Mouse (Mus musculus): ENCODE measurements around the gene Sf3b1. TPM values are rescaled to one million over a fixed set of nuclear protein-coding genes. Genes with fewer than 3 reads are reported as not detected.
"Not testable (repeated sequence)": the region's sequence is repeated elsewhere in the genome, so short reads cannot be mapped to it uniquely, and the experiment has no call there.

The Sf3b1 gene
- total RNA-seq, 2 experiments from 2014 or later, result 155 to 196 TPM

DNA sequence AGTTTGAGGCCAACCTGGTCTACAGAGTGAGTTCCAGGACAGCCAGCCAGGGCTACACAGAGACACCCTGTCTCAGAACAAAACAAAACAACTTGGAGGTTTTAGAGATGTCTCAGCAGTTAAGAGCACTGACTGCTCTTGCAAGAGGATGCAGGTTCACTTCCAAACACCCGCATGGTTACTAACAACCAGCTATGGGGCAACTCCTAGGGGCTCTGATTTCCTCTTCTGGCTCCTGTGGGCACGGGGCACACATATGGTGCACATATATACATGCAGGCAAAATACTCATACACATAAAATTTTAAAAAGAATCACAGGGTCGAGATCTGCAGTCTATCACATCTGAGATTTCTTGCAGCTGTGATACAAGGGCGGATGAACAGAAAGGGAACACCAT, 2.2 kb upstream of the Sf3b1 start:
- no peak for ATAC-seq (replicated peaks; ENCODE audit: low FRiP score, poor library complexity, severe bottlenecking)

DNA sequence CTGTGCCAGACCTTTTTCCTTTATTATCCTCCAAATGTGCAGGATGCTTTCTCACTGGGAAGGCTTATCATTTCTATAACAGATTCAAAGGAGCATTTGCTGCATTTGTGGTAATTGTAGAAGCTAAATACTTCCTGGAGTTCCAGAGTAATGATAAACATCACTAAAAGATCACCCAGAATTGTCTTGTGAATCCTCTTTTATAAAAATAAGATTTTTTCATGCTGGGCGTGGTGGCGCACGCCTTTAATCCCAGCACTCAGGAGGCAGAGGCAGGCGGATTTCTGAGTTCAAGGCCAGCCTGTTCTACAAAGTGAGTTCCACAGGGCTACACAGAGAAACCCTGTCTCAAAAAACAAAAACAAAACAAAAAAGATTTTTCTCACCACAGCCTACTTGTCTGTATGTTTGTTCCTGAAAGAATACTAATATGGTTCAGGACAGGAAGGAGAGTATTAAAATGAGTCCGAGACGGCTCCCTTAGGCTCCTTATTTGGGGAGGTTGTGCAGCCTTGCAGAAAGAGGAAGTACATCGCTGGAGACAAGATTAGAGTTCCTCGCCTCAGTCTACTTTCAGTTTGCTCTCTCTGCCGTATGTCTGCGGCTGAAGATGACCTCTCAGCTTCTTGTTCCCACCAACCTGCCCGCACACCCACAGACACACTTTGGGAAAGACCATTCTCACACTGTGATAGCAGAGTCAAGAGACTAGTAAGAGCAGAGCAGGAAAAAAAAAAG, 1.4 kb upstream of the Sf3b1 start:
- no peak for ATAC-seq (replicated peaks; ENCODE audit: low FRiP score, poor library complexity, severe bottlenecking)

DNA sequence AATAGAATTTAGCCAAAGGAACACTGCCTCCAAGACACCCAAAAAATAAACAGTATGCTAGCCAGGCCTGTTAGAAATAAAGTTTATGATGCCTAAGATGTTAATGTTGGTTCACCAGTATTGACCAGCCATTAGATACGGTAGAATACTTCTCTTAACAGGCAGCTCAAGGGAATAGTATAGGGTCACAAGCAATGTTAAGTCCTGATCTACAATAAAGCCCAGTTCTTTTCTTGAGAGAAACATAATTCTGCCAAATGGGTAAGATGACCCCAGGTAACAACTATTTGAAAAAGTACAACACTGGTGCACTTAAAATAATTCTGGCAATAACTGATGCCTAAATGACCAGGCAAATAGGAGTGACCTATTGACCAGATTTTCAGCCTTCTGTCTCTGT, 685 bp upstream of the Sf3b1 start:
- no peak for ATAC-seq (replicated peaks; ENCODE audit: low FRiP score, poor library complexity, severe bottlenecking)

DNA sequence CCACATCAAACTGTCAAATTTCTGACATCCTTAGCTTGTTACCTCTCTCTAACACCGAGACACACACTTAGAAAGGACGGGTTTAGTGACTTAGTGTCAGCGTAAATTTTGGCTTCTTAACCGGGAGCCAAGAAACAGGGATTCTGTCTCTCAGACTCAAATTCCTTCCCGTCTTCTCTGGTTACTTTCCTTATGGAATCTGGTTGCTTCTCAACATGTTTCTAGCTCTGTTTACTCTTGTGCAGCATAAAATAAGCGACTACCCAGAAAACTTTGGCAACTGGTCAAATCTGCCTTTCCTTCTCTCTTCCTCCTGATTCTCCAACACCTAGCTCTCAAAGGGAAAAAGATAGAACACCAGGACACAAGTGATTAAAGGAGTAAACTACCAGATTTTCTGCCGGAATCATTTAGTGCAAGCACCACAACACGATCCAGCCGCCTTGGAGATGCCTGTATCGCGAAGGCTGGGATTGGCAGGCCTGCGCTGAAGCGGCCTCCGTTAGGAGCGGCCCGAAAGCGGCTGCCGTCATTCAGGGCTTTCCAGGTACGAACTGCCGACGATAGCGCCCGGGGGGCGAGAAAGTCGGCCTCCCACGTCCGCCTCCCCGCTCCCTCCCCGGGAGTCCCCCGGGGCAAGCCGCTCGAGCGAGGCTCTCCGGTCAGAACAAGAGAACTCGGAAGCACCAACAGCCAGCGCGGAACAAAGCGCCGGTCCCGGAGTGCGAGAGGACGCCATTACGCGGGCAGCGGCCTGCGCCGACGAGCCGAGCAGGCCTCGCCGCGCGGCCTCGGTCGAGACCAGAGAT, 633 bp downstream of the Sf3b1 start:
- ATAC-seq (replicated peaks; ENCODE audit: low FRiP score, poor library complexity, severe bottlenecking), result peak; percentile 65

DNA sequence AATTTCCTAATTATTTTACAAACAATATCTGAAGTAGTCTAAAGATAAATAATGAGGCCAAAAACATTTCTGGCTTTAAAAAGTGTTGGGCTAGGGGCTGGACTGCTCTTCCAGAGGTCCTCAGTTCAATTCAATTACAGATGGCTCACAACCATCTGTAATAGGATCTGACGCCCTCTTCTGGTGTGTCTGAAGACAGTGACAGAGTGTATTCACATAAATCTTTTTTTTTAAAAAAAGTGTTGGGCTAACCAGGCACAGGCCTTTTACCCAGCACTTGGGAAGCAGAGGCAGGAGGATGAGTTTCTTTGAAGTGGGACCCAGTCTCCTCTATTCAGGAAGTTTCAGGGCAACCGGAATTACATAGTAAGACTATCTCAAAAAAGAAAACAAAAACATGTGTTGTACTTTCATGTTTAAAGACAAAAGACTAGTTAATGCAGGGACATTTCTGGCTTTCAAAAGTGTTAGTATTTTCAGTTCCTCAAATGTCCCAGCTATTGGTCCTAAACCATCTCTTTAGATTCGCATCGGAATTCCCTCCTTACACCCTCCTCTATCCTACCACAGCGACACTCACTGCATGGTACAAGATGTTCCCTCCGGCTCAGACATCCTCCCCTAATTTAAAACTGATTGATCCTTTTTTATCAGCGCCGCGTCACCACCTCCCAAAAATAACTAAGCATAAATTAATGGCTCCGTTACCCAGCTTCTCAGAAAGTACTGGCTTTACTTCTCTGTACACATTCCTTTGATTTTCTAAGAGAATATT, 1.4 kb downstream of the Sf3b1 start:
- ATAC-seq (replicated peaks; ENCODE audit: low FRiP score, poor library complexity, severe bottlenecking), result peak; percentile 37

DNA sequence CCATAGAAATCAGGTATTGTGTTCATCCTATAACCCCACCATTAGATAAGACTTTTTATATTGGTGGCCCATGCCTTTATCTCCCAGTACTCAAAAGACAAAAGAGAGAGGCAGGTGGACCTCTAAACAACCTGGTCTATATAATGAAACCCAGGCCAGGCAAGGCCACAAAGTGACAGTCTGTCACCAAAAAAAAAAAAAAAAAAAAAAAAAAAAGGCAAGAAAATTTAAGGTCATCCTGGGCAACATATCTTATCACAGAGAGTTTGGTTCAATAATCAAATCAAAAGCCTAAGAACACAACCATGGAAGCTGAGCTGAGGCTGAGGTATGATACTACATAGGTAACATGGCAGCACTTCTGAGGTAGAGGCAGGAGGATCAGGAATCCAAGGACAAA, 5.4 kb downstream of the Sf3b1 start:
- ATAC-seq (replicated peaks; ENCODE audit: low FRiP score, poor library complexity, severe bottlenecking), result no peak

DNA sequence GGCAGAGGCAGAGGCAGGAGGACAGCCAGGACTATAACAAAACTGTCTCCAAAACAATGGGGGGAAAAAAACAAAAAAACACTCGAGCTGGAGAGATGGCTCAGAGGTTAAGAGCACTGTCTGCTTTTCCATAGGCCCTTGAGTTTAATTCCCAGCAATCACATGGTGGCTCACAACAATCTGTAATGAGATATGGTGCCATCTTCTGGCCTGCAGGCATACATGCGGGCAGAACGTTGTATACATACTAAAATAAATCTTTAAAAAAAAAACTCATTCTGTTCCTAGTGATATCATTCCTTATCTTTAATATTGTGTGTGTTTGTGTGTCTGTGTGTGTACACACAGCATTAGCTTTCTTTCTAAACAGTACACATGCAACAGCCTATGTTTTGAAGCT, 14.8 kb downstream of the Sf3b1 start:
- no peak for ATAC-seq (replicated peaks; ENCODE audit: low FRiP score, poor library complexity, severe bottlenecking)

DNA sequence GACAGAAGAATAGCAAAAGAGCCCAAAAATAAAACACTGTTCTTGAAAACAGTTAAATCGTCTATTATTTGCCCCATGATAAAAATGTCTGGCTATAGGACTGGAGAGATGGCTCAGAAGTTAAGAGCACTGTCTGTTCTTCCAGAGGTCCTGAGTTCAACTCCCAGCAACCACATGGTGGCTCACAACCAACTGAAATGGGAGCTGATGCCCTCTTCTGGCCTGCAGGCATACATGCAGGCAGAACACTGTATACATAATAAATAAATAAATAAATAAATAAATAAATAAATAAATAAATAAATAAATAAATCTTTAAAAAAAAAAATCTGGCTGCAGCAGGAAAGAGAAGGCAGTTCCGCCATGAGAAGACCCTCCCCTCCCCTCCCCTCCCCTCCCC, 19.0 kb downstream of the Sf3b1 start:
- not testable (repeated sequence) for ATAC-seq (replicated peaks; ENCODE audit: low FRiP score, poor library complexity, severe bottlenecking)

DNA sequence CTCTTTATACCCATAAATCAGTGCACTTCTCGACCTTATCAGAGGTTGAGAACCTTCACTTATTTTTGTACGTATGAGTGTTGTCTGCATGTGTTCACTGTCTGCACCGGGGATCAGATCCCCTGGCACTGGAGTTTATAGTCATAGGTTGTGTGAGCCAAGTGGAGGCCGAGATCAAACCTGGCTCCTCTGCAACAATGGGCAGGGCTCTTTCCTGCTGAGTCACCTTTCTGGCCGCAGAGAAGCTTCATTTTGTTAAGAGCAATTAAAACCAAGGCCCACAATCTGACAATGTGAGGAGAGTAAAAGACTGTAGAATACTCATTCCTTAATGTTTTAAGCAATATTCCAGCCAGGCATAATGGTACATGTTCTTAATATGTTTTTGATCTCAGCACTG, 33.7 kb downstream of the Sf3b1 start:
- ATAC-seq (replicated peaks; ENCODE audit: low FRiP score, poor library complexity, severe bottlenecking), result no peak

DNA sequence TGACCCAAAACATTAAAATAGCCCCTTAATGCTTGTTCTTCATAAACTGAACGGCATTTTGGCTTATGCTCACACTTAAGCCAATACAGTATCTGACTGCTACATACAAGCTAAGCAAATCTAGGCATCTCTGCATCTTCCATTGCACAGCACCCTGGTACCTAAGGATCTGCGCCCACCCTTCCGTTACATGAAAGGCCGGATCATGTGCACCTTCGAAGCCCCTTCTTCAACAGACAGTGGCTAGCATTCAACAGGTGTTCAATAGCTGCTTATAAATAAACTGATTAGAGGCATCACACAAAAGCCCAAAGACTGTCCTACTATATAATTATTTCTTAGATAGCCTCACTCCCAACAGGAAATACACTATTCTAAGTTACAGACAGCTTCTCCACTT, 41.0 kb downstream of the Sf3b1 start:
- ATAC-seq (replicated peaks; ENCODE audit: low FRiP score, poor library complexity, severe bottlenecking), result no peak

DNA sequence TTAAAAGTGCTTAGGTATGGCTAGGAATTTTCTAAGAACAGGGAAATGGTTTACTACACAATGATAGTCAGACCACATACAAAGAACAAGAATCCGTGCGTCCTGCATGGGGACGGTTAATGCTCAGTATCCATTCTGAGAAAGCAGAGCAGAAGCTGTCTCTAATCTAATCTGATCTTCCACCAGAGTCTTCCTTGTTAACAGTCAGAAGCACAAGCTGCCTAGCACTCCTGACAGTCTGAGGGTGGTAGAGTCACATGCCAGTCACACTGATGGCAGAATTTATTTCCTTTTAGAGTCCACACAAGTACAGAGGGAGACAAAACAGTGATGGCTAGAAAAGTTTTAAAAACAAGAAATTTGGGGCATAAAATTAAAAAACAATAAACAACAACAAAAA, 41.5 kb downstream of the Sf3b1 start:
- ATAC-seq (replicated peaks; ENCODE audit: low FRiP score, poor library complexity, severe bottlenecking), result no peak

DNA sequence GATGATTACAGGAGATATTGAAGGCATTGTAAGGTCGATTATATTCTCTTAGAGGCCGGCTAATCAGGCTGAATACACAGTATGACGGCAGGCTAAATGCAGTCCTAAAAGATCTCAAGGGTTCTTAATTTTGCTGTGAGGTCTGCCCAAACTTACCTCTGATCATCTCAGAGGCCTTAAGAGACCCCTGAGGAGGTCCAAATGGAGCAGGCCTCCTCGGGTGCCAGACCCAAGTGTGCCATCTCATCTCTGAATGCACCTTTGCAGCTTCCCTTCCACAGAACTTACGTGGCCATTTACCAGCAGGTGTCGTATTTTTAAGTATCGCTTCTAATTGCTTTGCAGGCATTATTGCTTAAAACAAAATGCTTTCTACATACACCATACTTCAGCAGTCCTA, 43.1 kb downstream of the Sf3b1 start:
- no peak for ATAC-seq (replicated peaks; ENCODE audit: low FRiP score, poor library complexity, severe bottlenecking)

DNA sequence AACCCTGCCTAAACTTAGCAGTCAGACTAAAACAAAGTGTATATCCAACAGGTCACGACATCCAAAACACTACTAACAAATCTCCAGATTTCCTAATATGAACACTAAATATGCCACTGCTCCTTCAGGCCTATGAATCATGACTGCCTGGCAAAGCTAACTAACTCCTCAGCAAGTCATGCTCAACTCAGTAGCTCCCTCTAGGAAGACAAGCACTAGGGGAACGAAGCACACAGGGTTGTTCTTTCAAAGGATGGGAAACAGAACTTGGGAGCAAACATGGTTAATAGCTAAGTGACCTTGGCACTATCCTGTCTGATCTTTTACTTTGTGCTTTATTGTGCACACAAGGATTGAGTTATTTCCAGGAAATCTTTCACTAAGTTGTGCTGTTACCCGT, 43.9 kb downstream of the Sf3b1 start:
- no peak for ATAC-seq (replicated peaks; ENCODE audit: low FRiP score, poor library complexity, severe bottlenecking)

DNA sequence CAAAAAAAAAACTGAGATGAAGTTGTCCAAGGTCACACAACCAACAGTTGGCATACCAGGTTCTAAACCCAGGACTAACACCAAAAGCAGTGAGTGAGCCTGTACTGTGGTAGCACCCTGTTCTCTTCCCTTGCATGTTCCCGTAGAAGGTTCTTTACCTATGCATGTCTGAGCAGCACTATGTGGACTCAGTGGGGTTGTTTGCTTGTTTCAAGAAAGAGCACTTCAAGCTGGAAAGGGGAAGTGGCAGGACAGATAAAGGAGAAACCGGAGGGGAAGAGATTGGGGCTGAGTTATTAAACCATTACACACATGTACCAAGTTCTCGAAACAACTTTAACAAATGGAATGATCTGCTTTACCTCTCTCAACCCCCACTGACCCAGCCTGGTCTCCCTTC, 44.6 kb downstream of the Sf3b1 start:
- ATAC-seq (replicated peaks; ENCODE audit: low FRiP score, poor library complexity, severe bottlenecking), result no peak

DNA sequence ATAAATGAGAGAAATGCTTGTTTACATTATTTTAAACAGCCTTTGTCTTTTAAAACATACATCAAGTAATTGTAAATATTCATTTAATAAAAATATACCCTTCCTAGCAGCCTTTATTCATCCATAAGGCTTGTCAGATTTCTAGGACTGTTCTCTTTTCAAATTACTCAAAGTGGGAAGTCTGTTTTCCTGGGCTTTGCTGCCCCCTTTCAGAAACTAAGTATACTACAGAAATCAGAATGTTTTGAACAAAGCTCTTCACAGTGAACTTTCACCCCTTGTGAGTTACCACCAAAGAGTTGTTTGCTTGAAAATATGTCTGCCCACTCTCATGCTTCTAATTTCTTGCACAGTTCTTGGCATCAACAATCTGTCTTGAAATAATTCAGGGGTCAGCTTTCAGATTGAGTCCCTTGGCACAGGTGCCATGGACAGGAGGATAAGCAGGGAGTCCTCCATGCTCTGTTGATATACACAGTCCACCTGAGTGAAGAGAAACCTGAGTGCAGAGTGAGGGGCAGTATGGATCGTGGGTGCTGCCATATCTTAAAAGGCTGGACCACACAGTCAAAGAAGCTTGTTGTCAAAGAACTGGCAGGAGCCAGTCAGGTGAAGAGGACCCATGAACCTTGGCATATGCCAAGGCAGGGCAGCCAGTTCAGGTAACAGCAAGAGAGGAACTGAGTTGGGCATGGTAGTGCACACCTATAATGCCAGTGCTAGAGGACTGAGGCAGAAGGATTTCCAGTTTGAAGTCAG, 47.9 kb downstream of the Sf3b1 start:
- ATAC-seq (replicated peaks; ENCODE audit: low FRiP score, poor library complexity, severe bottlenecking), result no peak

DNA sequence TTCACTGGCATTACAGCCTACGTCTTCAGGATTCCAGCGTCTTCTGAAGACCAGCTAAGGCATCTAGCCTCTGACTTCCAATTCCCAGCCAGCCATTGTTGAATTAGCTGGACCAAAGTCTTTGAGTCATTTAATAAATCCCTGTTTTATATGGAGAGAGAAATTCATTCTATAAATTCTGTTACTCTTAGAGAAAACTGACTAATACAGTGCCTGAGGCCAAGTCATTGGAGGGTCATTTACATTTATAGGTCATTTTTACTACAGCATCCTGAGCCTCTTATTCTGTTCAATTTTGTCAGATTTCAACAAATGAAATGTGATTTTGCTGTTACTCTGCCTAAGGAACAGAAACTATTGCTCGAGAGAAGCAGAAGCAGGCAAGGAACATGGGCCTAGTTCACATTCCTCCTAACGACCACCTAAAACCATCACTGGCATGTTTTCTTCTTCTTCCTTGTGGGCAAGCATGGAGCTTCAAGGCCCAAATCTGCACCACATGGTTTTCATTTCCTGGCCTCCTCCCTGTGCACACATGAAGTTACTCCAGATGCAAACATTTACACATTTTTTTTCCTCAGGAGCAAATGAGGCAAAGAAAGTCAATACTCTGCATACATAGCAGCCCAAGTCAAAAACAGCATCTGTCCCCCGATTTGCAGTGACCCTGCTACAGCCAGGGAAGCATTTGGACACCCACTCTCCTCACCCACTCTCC, 55.4 kb downstream of the Sf3b1 start:
- no peak for ATAC-seq (replicated peaks; ENCODE audit: low FRiP score, poor library complexity, severe bottlenecking)

DNA sequence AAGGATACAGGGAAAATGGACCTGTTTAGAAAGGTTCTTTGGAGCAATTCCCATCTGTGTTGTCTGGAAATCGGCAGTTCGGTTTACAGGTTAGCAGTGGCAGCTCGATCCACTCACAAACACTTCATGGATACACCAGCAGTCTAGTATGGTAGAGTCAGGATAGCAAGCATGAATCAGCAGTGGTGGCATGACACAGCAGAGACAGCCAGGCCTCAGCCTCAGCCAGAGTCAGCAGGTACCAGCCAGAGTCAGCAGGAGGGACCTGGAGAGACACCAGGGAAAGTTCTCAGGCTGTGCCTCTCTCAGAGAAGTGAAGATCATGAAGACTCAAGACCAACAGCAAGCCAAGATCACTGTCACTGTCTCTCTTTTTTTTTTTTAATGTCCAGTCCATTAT, 60.4 kb downstream of the Sf3b1 start:
- peak; percentile 90 for ATAC-seq (replicated peaks; ENCODE audit: low FRiP score, poor library complexity, severe bottlenecking)

DNA sequence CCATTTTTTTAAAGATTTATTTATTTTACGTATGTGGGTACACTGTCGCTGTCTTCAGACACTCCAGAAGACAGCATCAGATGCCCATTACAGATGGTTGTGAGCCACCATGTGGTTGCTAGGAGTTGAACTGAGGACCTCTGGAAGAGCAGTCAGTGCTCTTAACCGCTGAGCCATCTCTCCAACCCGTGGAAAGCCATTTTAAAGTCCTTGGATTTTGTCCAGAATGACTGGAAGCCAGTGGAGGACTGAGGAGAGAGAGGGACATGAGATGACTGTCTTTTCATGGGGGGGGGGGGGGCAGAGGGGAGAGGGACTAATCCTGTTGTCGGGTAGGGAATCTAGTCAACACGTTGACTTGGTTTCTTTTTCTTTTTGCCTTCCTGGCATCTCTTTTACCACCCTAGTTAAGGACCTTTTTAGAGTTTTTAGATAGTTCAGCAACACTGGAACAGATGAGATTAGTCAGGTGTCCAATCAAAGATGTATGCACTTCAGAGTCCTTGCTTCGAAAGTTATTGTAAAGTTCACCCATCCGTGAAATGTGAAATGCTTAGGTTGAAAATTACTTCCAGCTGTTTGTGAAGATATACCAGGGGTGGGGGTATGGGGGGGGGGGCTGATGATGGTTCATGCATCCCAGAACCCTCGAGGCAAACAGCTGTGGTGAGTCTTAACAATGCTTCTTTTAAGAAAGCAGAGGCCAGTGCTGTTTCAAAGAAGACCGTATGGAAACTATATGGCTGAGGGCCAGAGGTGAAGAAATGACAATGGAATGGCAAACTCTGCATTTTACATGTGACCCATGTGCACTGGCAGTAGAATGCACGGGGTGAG, 61.9 kb downstream of the Sf3b1 start:
- ATAC-seq (replicated peaks; ENCODE audit: low FRiP score, poor library complexity, severe bottlenecking), result no peak

DNA sequence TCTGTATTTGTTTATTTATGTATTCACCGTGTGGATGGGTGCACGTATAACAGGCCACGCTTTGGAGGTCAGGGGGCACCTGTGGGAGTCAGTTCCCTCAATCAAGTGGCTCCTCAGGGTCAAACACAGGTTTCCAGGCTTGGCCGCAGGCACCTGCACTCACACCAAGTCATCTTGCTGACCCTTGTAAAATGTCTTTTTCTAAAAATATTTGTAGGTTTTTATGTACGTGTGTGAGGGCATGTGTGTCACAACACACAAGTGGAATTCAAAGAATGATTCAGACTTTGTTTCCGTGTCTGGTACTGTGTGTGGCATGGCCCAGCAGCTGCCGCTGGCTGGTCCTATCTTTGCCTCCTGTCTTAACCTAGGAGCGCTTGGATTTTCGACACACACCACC, 65.6 kb downstream of the Sf3b1 start:
- ATAC-seq (replicated peaks; ENCODE audit: low FRiP score, poor library complexity, severe bottlenecking), result no peak
